Mouse (Mus musculus): ENCODE results near the gene Smoc2.

Smoc2 gene

DNA sequence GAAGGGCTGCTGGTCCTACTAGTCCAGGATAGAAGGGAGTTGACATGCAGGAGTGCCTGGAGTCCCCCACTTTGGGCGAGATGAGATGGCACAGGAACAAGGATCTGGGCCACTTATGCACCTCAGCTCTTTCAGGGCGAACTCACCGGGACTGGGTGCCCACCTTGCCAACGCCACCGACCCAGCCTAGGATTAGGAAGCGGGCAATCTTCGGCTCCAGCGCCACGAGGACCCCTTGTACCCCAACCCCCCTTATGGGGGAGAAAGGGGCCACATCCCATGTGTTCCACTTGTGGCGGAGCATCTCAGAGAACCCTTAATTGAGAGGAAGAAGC is 627 bp downstream of the Smoc2 start:
- DNase-seq (ENCODE audit: low spot score) = no peak

GRCm38 (mm10) chr17:14280425-14280833 is 1.1 kb downstream of the Smoc2 start:
- DNase-seq (ENCODE audit: low spot score) = no peak

DNA sequence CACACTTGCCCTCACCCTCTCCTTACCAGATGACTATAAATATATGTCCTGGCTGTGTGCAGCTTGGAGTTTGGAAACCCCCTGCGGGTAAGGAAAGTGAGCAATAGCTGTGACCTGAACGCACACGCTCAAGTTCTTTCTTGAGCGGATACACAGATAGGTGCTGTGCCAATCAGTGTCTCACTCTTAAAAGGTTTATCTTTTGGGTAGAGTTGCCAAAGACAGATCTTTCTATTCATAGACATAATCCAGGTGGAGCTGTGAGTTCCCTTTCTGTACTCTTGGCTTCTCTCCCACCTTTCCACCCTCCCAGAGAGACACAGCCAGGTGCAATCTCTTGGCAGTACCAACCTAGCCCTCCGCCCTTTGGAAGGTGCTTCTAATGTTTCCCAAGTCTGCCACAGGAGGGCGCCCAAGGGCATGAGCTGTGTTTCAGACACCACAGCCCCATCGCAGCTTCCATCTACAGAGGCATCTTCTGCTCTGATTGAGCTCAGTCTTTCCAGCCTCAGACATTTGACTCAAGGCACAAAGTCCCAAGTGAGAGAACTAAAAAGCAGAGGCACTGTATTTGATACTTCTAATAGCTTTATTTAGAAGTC is 8.8 kb downstream of the Smoc2 start:
- peak; percentile 82 for DNase-seq (ENCODE audit: low spot score)

DNA sequence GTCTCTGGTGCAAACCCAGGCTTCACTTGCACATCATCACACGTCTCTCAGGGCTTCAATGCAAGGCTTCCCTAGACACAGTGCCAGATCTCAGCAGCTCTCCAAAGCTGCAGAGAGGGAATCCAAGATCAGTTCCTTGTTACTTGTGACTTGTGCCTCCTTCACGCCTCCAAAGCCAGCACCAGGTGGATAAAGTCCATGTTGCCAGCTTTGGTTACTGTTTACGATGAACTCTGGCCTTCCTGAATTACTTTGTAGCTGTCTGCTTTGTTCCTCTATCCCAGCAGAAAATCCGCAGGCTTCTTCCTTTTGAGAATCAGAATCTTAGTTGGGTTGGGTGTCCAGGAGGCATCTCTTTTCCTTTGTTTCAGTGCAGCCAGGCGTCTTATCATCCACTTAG is 14.3 kb downstream of the Smoc2 start:
- no peak for DNase-seq (ENCODE audit: low spot score)

GRCm38 (mm10) chr17:14295146-14295545 is 15.8 kb downstream of the Smoc2 start:
- DNase-seq (ENCODE audit: low spot score) = no peak

GRCm38 (mm10) chr17:14300361-14300760 is 21.1 kb downstream of the Smoc2 start:
- DNase-seq (ENCODE audit: low spot score) = no peak

DNA sequence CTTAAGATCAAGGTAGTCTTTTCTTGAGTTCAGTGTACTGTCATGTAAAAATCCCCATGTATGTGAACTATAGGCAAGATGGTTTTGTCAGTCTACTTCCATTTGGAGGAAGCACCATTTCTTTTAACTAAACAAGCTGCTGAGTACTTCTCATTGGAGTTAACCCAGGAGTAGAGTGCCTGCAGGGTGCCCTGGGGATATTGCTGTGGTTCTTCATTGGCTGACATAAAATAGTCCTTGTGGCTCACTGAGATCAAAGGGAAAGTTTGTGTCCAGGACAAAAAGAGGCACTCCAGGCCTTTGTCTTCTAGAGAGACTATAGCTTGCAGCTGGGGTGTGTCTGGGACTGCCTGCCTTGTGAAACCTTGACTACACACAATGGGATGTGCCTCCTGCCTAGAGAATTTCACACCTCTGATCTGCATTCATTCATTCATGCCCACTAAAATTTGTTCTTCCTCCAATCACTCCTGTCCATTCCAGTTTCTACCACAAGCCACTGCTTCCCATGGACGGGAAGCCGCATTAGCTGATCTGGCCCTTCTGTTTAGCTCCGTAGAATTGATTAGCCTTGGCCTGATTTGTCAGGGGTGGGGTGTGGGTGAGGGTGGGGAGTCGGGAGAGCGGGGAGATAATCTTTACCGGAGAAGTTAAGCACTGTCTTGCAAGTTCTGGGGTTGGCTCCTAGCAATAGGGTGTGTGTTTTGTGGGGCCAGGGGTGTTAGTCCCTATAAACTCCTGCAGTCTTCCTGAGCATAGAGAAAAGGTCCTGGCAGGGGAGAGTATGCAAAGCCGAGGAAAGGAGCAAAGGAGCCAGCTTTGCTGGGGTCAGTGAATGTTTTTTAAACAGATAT is 22.4 kb downstream of the Smoc2 start:
- DNase-seq (ENCODE audit: low spot score) = no peak

DNA sequence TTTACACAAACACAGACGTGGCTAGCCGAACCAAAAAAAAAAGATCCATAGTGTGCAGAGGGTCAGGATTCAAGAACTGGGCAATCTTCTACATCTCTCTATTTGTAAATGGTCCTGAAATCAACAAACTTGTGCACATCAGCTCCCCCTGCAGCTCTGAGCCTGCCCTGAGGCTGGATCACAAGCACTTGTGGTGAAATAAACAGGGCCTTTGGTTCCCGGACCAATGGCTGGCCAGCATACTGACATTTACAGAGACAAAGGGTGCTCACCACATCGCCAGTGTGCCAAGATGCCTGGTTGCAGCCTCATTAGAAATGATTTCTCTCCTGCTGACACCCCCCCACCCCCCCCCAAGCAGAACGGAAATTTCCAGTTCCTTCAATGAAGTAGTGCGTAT is 23.1 kb downstream of the Smoc2 start:
- no peak for DNase-seq (ENCODE audit: low spot score)

GRCm38 (mm10) chr17:14303722-14304121 is 24.4 kb downstream of the Smoc2 start:
- DNase-seq (ENCODE audit: low spot score) = no peak

DNA sequence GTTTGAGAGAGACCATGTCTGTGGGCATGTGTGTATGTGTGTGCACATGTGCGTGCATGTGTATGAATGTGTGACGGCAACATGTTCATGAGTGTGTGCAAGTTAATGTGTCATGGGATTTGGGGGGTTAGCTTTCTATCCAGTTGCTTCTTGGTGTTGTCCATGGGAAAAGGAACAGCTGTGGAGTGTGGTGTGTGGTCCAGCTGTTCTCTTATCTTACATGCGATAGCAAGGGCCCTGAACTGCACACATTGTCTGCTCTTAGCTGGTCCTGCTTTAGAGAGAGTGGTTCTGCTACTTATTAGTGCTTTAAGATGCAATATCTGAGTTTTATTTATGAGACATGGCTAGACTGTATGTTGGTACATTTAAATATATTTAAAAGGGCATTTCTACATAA is 30.6 kb downstream of the Smoc2 start:
- DNase-seq (ENCODE audit: low spot score) = no peak

DNA sequence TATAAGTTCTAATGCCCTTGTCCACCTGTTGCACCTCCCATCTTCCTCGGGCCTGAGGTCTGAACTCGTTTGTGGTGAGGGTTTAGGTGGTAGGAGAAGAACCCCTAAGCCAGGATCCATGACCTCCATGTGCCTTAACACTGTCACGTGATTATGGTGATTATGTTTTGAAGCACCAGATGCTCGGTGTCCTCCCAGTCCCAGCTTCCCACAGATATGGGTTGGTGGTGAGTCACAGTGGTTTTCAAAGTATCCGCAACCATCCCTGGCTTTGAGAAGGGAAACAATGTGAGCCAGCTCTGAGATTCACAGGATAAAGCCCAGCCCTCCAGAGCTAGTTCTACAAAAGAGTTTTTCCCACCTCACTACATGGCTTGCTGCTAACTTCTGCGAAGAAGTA is 33.1 kb downstream of the Smoc2 start:
- no peak for DNase-seq (ENCODE audit: low spot score)

GRCm38 (mm10) chr17:14314308-14314707 is 35.0 kb downstream of the Smoc2 start:
- DNase-seq (ENCODE audit: low spot score) = no peak

DNA sequence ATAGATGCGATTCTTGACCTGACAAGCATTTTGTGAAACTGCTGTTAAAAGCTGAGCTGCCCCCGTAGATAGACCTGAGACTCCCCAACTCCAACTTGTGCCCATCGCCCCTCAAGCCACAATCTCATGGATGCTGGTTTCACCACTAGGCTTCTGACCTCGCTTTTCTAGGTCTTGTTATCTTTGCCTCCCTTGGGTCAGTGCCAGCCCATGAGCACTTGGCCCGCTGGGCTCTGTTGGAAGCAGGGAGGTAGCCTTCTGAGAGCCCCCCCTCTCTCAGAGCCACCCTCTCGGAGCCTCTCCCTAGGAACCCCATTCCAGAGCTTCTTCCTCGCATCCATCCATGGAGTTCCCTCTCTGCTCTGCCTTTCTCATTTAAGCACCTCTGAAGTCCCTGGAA is 37.2 kb downstream of the Smoc2 start:
- no peak for DNase-seq (ENCODE audit: low spot score)

GRCm38 (mm10) chr17:14317439-14317838 is 38.1 kb downstream of the Smoc2 start:
- DNase-seq (ENCODE audit: low spot score) = no peak

- no peak for DNase-seq (ENCODE audit: low spot score)
Observed at GRCm38 (mm10) chr17:14326156-14326555, 46.9 kb downstream of the Smoc2 start.

DNA sequence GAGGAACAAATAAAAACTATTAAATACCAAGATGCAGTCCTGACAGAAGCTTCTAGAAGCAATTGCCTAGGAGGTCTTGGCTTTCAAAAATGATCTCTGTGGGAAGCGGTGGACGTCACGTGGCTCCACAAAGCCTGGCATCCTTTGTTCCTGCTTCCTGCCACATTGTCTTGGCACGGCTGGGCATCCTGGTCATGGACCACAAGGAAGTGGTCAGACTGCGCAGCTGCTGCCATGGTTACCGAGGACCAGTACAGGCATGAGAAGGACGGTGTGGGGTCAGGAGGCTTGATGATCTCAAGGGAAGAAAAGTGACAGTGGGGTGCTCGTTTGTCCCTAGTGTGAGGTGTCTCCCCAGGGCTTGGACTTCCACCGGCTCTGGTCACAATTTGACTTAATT is 48.7 kb downstream of the Smoc2 start:
- DNase-seq (ENCODE audit: low spot score) = no peak

DNA sequence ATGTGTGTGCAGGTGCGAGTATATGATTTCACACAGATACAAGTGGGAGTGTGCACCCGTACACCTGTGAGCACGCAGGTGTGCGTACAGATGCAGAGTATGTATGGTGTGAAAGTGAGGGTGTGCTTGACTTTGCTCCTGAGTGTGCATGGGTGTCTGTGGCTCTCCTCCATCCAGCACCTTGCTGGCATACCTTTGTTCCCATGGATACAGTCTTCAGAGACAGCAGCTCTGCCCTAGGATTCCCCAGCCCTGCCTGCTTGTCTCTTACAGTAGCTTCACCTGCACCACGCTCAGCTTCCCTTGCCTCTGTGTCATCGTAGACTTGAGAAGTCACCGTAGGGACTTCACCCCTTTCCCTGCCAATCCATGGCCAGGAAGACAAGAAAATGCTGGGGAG is 51.2 kb downstream of the Smoc2 start:
- DNase-seq (ENCODE audit: low spot score) = no peak

- no peak for DNase-seq (ENCODE audit: low spot score)
Observed at GRCm38 (mm10) chr17:14339932-14340557, 60.7 kb downstream of the Smoc2 start.

DNA sequence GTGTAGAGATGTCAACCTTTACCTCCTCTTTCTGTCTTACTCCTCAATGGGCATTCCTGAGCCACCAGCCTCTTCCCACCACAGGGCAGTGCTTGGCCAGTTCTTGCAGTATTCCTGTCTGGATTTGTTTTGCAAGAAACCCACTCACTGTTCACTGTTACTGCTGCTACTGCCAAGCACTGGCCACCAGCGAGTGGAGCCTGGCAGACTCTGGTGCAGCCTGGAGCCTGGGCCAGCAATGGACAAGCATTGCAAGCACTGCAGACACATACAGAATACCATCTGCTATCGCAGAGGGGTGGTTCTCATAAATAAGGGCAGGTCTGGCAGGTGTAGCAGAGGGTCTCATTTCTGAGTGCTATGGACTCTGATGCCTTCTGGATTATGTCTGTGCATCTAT is 61.4 kb downstream of the Smoc2 start:
- DNase-seq (ENCODE audit: low spot score) = no peak

GRCm38 (mm10) chr17:14342511-14342910 is 63.2 kb downstream of the Smoc2 start:
- no peak for DNase-seq (ENCODE audit: low spot score)

DNA sequence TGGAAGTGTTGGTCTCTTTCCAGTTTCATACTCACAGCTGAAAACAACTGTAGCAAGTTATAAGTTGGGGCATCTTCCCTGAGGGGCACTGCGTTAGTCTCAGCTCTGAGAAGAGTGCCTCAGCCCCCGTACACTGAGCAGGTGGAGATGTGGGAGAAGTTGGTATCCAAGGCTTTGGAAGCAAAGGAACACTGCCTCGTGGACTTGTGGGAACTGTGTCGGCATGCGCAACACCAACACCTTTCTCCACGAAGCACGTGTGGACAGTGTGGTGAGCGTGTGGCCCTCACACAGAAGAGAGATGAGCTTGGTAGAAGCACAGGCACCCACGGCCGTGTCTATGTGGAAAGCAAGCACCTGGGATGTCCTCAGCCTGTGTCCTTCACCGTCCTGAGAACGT is 64.1 kb downstream of the Smoc2 start:
- no peak for DNase-seq (ENCODE audit: low spot score)

DNA sequence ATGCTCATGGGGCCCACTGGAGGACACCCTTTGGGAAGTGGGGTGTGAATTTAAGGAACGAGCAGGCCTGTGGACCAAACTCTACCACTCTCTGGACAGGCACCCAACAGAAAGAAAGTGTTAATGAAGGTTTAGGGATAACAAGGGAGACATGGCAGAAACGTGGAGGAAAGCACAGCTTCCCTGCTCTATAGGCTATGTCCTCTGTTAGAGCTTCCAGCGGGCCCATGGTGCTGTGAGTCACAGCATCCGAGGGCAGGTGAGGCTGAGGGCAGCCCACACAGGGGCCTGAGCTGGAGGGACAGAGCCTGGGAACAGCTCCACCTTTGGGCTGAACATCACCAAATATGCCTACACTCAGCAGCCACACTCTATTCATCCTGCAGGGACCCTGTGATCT is 66.2 kb downstream of the Smoc2 start:
- no peak for DNase-seq (ENCODE audit: low spot score)

GRCm38 (mm10) chr17:14346891-14347290 is 67.6 kb downstream of the Smoc2 start:
- DNase-seq (ENCODE audit: low spot score) = no peak
